Mouse (Mus musculus): ENCODE results near the gene Tent4b. TPM values are rescaled to one million over a fixed set of nuclear protein-coding genes. Genes with fewer than 3 reads are reported as not detected.

Gene Tent4b
- total RNA-seq, 2 experiments from 2014 or later = 36.5 to 37.9 TPM

- intact Hi-C loops (cut with DNase I) = no loop called here
- peak; percentile 20 to 49 for DNase-seq (ENCODE audit: low spot score in 2 of 2)
Observed at GRCm38 (mm10) chr8:88272231-88273050, 73.4 kb downstream of the Tent4b start, which contains the start of gene Adcy7. Gene Adcy7 (plus strand): TSS chr8:88272403.

- no peak for DNase-seq (ENCODE audit: low spot score in 2 of 2)
- intact Hi-C loops (cut with DNase I) = no loop called here
Observed at GRCm38 (mm10) chr8:88273051-88273430, 74.0 kb downstream of the Tent4b start.

GRCm38 (mm10) chr8:88274090-88274489 is 75.1 kb downstream of the Tent4b start:
- intact Hi-C loops (cut with DNase I) = no loop called here
- no peak for DNase-seq (ENCODE audit: low spot score in 2 of 2)

- intact Hi-C loops (cut with DNase I) = no loop called here
- DNase-seq (ENCODE audit: low spot score in 2 of 2) = no peak
Observed at GRCm38 (mm10) chr8:88279220-88279619, 80.2 kb downstream of the Tent4b start.

- intact Hi-C loops (cut with DNase I) = no loop called here
- DNase-seq (ENCODE audit: low spot score in 2 of 2) = no peak
Observed at GRCm38 (mm10) chr8:88279670-88280069, 80.7 kb downstream of the Tent4b start.

- no peak for DNase-seq (ENCODE audit: low spot score in 2 of 2)
- intact Hi-C loops (cut with DNase I) = no loop called here
Observed at GRCm38 (mm10) chr8:88280904-88281303, 81.9 kb downstream of the Tent4b start.

- intact Hi-C loops (cut with DNase I) = no loop called here
- DNase-seq (ENCODE audit: low spot score in 2 of 2) = no peak
Observed at GRCm38 (mm10) chr8:88282684-88283083, 83.7 kb downstream of the Tent4b start.

- intact Hi-C loops (cut with DNase I) = no loop called here
- no peak for DNase-seq (ENCODE audit: low spot score in 2 of 2)
Observed at GRCm38 (mm10) chr8:88283243-88284115, 84.5 kb downstream of the Tent4b start.

GRCm38 (mm10) chr8:88284738-88285137 is 85.7 kb downstream of the Tent4b start:
- no peak for DNase-seq (ENCODE audit: low spot score in 2 of 2)
- intact Hi-C loops (cut with DNase I) = no loop called here

- DNase-seq (ENCODE audit: low spot score in 2 of 2) = no peak
- intact Hi-C loops (cut with DNase I) = no loop called here
Observed at GRCm38 (mm10) chr8:88285469-88286356, 86.7 kb downstream of the Tent4b start.

- intact Hi-C loops (cut with DNase I) = no loop called here
- DNase-seq (ENCODE audit: low spot score in 2 of 2) = no peak
Observed at GRCm38 (mm10) chr8:88286421-88286960, 87.5 kb downstream of the Tent4b start.

- intact Hi-C loops (cut with DNase I) = no loop called here
- DNase-seq (ENCODE audit: low spot score in 2 of 2) = no peak
Observed at GRCm38 (mm10) chr8:88288622-88289242, 89.7 kb downstream of the Tent4b start.

- DNase-seq (ENCODE audit: low spot score in 2 of 2) = no peak
- intact Hi-C loops (cut with DNase I) = no loop called here
Observed at GRCm38 (mm10) chr8:88289901-88290300, 90.9 kb downstream of the Tent4b start.

- DNase-seq (ENCODE audit: low spot score in 2 of 2) = no peak
- intact Hi-C loops (cut with DNase I) = no loop called here
Observed at GRCm38 (mm10) chr8:88290326-88291304, 91.6 kb downstream of the Tent4b start.

GRCm38 (mm10) chr8:88291305-88291690 is 92.3 kb downstream of the Tent4b start:
- no peak for DNase-seq (ENCODE audit: low spot score in 2 of 2)
- intact Hi-C loops (cut with DNase I) = no loop called here

GRCm38 (mm10) chr8:88292926-88293325 is 93.9 kb downstream of the Tent4b start:
- DNase-seq (ENCODE audit: low spot score in 2 of 2) = no peak
- intact Hi-C loops (cut with DNase I) = no loop called here

- no peak for DNase-seq (ENCODE audit: low spot score in 2 of 2)
Observed at GRCm38 (mm10) chr8:88293590-88294356, 94.8 kb downstream of the Tent4b start.

More at GRCm38 (mm10) chr8:88293590-88294356, 94.8 kb downstream of the Tent4b start:
- intact Hi-C loops (cut with DNase I) = no loop called here

Measured in left cerebral cortex, postnatal 36 days (tissue).